Mouse (Mus musculus): ENCODE measurements at regions not wholly inside any gene's neighbourhood (a gene's known extent, or its start where the extent isn't known, plus 50 kb on each side); places are given as distances from the start of the nearest gene placed in this dataset.

GRCm38 (mm10) chr3:22008432-22008831 is 68.0 kb upstream of the Tbl1xr1 start:
- TF ChIP-seq POLR2A (IDR thresholded peaks at IDR 0.05; ENCODE audit: insufficient read depth, low read depth, low read length) (no peak), CTCF (IDR thresholded peaks at IDR 0.05) (no peak), EP300 (IDR thresholded peaks at IDR 0.05; ENCODE audit: insufficient read depth, low read depth, low read length) (no peak)
